In genomic region chr2:92712266-92713144, GRCm38 (mm10) we compare ENCODE assay signal across 10 mouse cellular contexts.
DNase-seq lines count a peak whose midpoint lies in the region; ATAC-seq lines count a peak whose summit lies in the region.
"Had no signal": no experiment of that assay in that cellular context is flagged by ENCODE, and none has a peak within 500 bp of the region (broad histone marks: within the 10 kb centered on the region; RNA-seq: fewer than 3 reads in every experiment).

No protein-coding gene starts in this region.

- peaks cover 14% of the 10 kb centered on the region; the same call in 1 of the 2 replicates for H3K4me1 ChIP-seq in embryonic facial prominence, embryonic 14.5 days (ENCODE audit: control insufficient read depth, insufficient read depth, low read length)
- H3K4me1 ChIP-seq in neural tube, embryonic 14.5 days (ENCODE audit: control insufficient read depth, insufficient read depth, low read length): peaks cover 9% of the 10 kb centered on the region; the same call in 1 of the 2 replicates
- H3K4me1 ChIP-seq: heart, embryonic 12.5 days had no signal

- H3K9ac ChIP-seq in embryonic facial prominence, embryonic 14.5 days (ENCODE audit: low read depth, low read length): 0 out of 2 replicates have a peak overlapping the region, but pooled peaks have one; percentile 21
- H3K9ac ChIP-seq in neural tube, embryonic 14.5 days (replicated peaks; ENCODE audit: low read depth, low read length): no peak overlapping the region
- H3K9ac ChIP-seq: heart, embryonic 12.5 days; lung, embryonic 15.5 days had no signal

- no peak overlapping the region for H3K4me2 ChIP-seq in embryonic facial prominence, embryonic 14.5 days (ENCODE audit: low read depth, low read length)
- no peak overlapping the region for H3K4me2 ChIP-seq in neural tube, embryonic 14.5 days (ENCODE audit: low read depth, low read length)
- H3K4me2 ChIP-seq: lung, embryonic 15.5 days had no signal

- ATAC-seq in embryonic facial prominence, embryonic 14.5 days (ENCODE audit: low read depth): no peak
- ATAC-seq in neural tube, embryonic 14.5 days (ENCODE audit: low read depth): peak; percentile 85

- H3K27ac ChIP-seq in embryonic facial prominence, embryonic 14.5 days (replicated peaks; ENCODE audit: low read depth, low read length): no peak overlapping the region
- H3K27ac ChIP-seq in neural tube, embryonic 14.5 days (ENCODE audit: low read depth, low read length): peak overlapping the region; percentile 52
- H3K27ac ChIP-seq: lung, embryonic 15.5 days had no signal

- intact Hi-C loops in left cerebral cortex, postnatal 4 days (cut with DNase I): no loop called here

- DNase-seq in left cerebral cortex, adult 18-20 months (ENCODE audit: low spot score in 2 of 2): peak; percentile 56 to 64
- DNase-seq in left cerebral cortex, adult 8-10 months (ENCODE audit: low spot score in 2 of 2): no peak
- no peak for DNase-seq in embryonic facial prominence, embryonic 14.5 days (ENCODE audit: low spot score)
- DNase-seq in left cerebral cortex, postnatal 4 days: peak; percentile 74
- no peak for DNase-seq in urinary bladder, adult 18-20 months (ENCODE audit: low spot score in 2 of 2)
- no peak for DNase-seq in testis, postnatal 10 days (ENCODE audit: low spot score)
- no peak for DNase-seq in yolk sac, embryonic 10.5 days (ENCODE audit: low spot score)

- H3K27me3 ChIP-seq in embryonic facial prominence, embryonic 14.5 days (replicated peaks; ENCODE audit: control insufficient read depth, insufficient read depth, low read length): no peaks in the 10 kb centered on the region
- no peaks in the 10 kb centered on the region for H3K27me3 ChIP-seq in neural tube, embryonic 14.5 days (ENCODE audit: control insufficient read depth, insufficient read depth, low read length)
- H3K27me3 ChIP-seq: lung, embryonic 15.5 days had no signal

- no peaks in the 10 kb centered on the region for H3K9me3 ChIP-seq in embryonic facial prominence, embryonic 14.5 days (ENCODE audit: control insufficient read depth, low read length)
- no peaks in the 10 kb centered on the region for H3K9me3 ChIP-seq in neural tube, embryonic 14.5 days (ENCODE audit: control insufficient read depth, low read length)
- H3K9me3 ChIP-seq: heart, embryonic 12.5 days; lung, embryonic 15.5 days had no signal

- H3K36me3 ChIP-seq in embryonic facial prominence, embryonic 14.5 days (ENCODE audit: control insufficient read depth, insufficient read depth, low read length): no peaks in the 10 kb centered on the region
- no peaks in the 10 kb centered on the region for H3K36me3 ChIP-seq in neural tube, embryonic 14.5 days (ENCODE audit: control insufficient read depth, insufficient read depth, low read length)
- H3K36me3 ChIP-seq: heart, embryonic 12.5 days; lung, embryonic 15.5 days had no signal

- WGBS in embryonic facial prominence, embryonic 14.5 days: 56% methylated on average over 11 of the region's 11 CpGs
- WGBS in neural tube, embryonic 14.5 days: 46% methylated on average over 11 of the region's 11 CpGs

- no peak overlapping the region for H3K4me3 ChIP-seq in embryonic facial prominence, embryonic 14.5 days (ENCODE audit: low read depth, low read length)
- no peak overlapping the region for H3K4me3 ChIP-seq in neural tube, embryonic 14.5 days (ENCODE audit: low read depth, low read length)
- H3K4me3 ChIP-seq: heart, embryonic 12.5 days; lung, embryonic 15.5 days had no signal

Comparison
In these comparisons a context has a peak if more than half of its experiments do, and no peak if none do; other contexts are left out.
1. DNase-seq: peak in left cerebral cortex, adult 18-20 months (2 of 2) and left cerebral cortex, postnatal 4 days (single experiment); none in left cerebral cortex, adult 8-10 months (0 of 2), embryonic facial prominence, embryonic 14.5 days (single experiment), urinary bladder, adult 18-20 months (0 of 2), testis, postnatal 10 days (single experiment) and yolk sac, embryonic 10.5 days (single experiment).